Mouse (Mus musculus) kidney, adult 2 months (tissue): ENCODE results near the gene Pdgfra. TPM values are rescaled to one million over a fixed set of nuclear protein-coding genes. Genes with fewer than 3 reads are reported as not detected.

Source experiments
- DNase-seq: peaks from one replicate; pipeline ENCODE4 v3.0.0; 2021
- H3K27ac ChIP-seq: fragments of 200-500 bp; 2 replicates; pipeline ENCODE4 v1.5.1; 2012; ENCODE audit warnings: low read depth, low read length, control low read depth, inconsistent platforms; ENCODE audit not compliant: insufficient read depth
- H3K27me3 ChIP-seq: fragments of 200-500 bp; replicated peaks from 2 replicates; pipeline ENCODE4 v1.6.1; 2012; ENCODE audit warnings: mild to moderate bottlenecking, moderate library complexity, low read length, inconsistent platforms; ENCODE audit not compliant: control insufficient read depth, insufficient read depth
- H3K36me3 ChIP-seq: fragments of 200-500 bp; 2 replicates; pipeline ENCODE4 v1.6.1; 2012; ENCODE audit warnings: mild to moderate bottlenecking, moderate library complexity, low read length, inconsistent platforms; ENCODE audit not compliant: control insufficient read depth, insufficient read depth
- H3K4me1 ChIP-seq: fragments of 200-500 bp; 2 replicates; pipeline ENCODE4 v1.6.1; 2011; ENCODE audit warnings: low read length; ENCODE audit not compliant: control insufficient read depth, insufficient read depth
- H3K4me3 ChIP-seq: fragments of 200-500 bp; 2 replicates; pipeline ENCODE4 v1.5.1; 2011; ENCODE audit warnings: mild to moderate bottlenecking, low read depth, low read length, control low read depth; ENCODE audit not compliant: insufficient read depth
- CTCF ChIP-seq: fragments of 200-500 bp; conservative IDR thresholded peaks from 2 replicates; pipeline ENCODE4 v1.5.1; 2011; ENCODE audit warnings: low read depth, mild to moderate bottlenecking, control low read depth, low read length, moderate library complexity, mixed read lengths; ENCODE audit not compliant: insufficient read depth, insufficient read length
- POLR2A ChIP-seq: fragments of 200-500 bp; IDR thresholded peaks from one replicate; pipeline ENCODE4 v1.6.1; 2011; ENCODE audit warnings: low read depth, low read length, control low read depth
- WGBS: fragments of 180-500 bp; shearing (Covaris S2); methylation state at CpG from one replicate; pipeline ENCODE4 v1.1.7; 2018; 5-methylcytosine and 5-hydroxymethylcytosine counted together
- polyA plus RNA-seq: library from polyadenylated mRNA; depleted of rRNA; stranded (reverse); fragments of >200 nt; gene quantifications from 2 replicates; pipeline ENCODE4 v1.2.3, GENCODE M21; 2012

Pdgfra gene
- polyA plus RNA-seq, 1 experiment = 26.0 TPM

- 65% methylated on average over 3 of the region's 3 CpGs for WGBS
- no peak overlapping the region for H3K4me3 ChIP-seq
- TF ChIP-seq CTCF (no peak), POLR2A (no peak)
- no peaks in the 10 kb centered on the region for H3K4me1 ChIP-seq
- H3K36me3 ChIP-seq = no peaks in the 10 kb centered on the region
- H3K27me3 ChIP-seq = no peaks in the 10 kb centered on the region
- DNase-seq = no peak
- no peak overlapping the region for H3K27ac ChIP-seq
Observed at GRCm38 (mm10) chr5:75207905-75208304, 55.8 kb downstream of the Pdgfra start.

- TF ChIP-seq CTCF (0 out of 2 replicates have a peak, but pooled peaks have one; percentile 13), POLR2A (no peak)
- H3K4me1 ChIP-seq = no peaks in the 10 kb centered on the region
- no peaks in the 10 kb centered on the region for H3K27me3 ChIP-seq
- DNase-seq = peak; percentile 29
- 8% methylated on average over 1 of the region's 1 CpGs for WGBS
- no peak overlapping the region for H3K4me3 ChIP-seq
- H3K27ac ChIP-seq = no peak overlapping the region
- H3K36me3 ChIP-seq = no peaks in the 10 kb centered on the region
Observed at GRCm38 (mm10) chr5:75209966-75210365, 57.9 kb downstream of the Pdgfra start.

- TF ChIP-seq CTCF (peak; percentile 60), POLR2A (no peak)
- Histone ChIP-seq H3K27me3 (no peaks in the 10 kb centered on the region), H3K4me3 (no peak overlapping the region), H3K27ac (no peak overlapping the region), H3K36me3 (no peaks in the 10 kb centered on the region), H3K4me1 (no peaks in the 10 kb centered on the region)
- 56% methylated on average over 6 of the region's 6 CpGs for WGBS
- peak; percentile 29 for DNase-seq
Observed at GRCm38 (mm10) chr5:75214520-75214919, 62.4 kb downstream of the Pdgfra start.

GRCm38 (mm10) chr5:75214929-75215328 lies 62.8 kb downstream of the Pdgfra start:
- Histone ChIP-seq H3K4me3 (no peak overlapping the region), H3K27me3 (no peaks in the 10 kb centered on the region), H3K4me1 (no peaks in the 10 kb centered on the region), H3K27ac (no peak overlapping the region), H3K36me3 (no peaks in the 10 kb centered on the region)
- TF ChIP-seq CTCF (no peak), POLR2A (no peak)
- no peak for DNase-seq
- WGBS = 88% methylated on average over 7 of the region's 7 CpGs

- no peak for DNase-seq
- TF ChIP-seq CTCF = no peak
- no peak for TF ChIP-seq POLR2A
- Histone ChIP-seq H3K4me1 (no peaks in the 10 kb centered on the region), H3K27ac (no peak overlapping the region), H3K27me3 (no peaks in the 10 kb centered on the region), H3K36me3 (no peaks in the 10 kb centered on the region), H3K4me3 (no peak overlapping the region)
- WGBS = 68% methylated on average over 7 of the region's 7 CpGs
Observed at GRCm38 (mm10) chr5:75215678-75216256, 63.7 kb downstream of the Pdgfra start.

GRCm38 (mm10) chr5:75221610-75222009 lies 69.5 kb downstream of the Pdgfra start:
- DNase-seq = no peak
- no peaks in the 10 kb centered on the region for H3K27me3 ChIP-seq
- H3K27ac ChIP-seq = no peak overlapping the region
- no peak for TF ChIP-seq POLR2A
- no peak for TF ChIP-seq CTCF
- no peaks in the 10 kb centered on the region for H3K4me1 ChIP-seq
- no peaks in the 10 kb centered on the region for H3K36me3 ChIP-seq
- WGBS = 81% methylated on average over 10 of the region's 10 CpGs
- no peak overlapping the region for H3K4me3 ChIP-seq

- WGBS = 82% methylated on average over 10 of the region's 10 CpGs
- no peak for DNase-seq
- TF ChIP-seq CTCF (no peak), POLR2A (no peak)
Observed at GRCm38 (mm10) chr5:75222491-75223265, 70.6 kb downstream of the Pdgfra start.

More at GRCm38 (mm10) chr5:75222491-75223265, 70.6 kb downstream of the Pdgfra start:
- Histone ChIP-seq H3K27me3 (no peaks in the 10 kb centered on the region), H3K4me3 (no peak overlapping the region), H3K36me3 (no peaks in the 10 kb centered on the region), H3K4me1 (no peaks in the 10 kb centered on the region), H3K27ac (no peak overlapping the region)
